Mouse (Mus musculus) kidney, adult 2 months (tissue): ENCODE results near the gene Tm9sf2.

Source experiments
- CTCF ChIP-seq: fragments of 200-500 bp; conservative IDR thresholded peaks from 2 replicates; pipeline ENCODE4 v1.5.1; 2011; ENCODE audit warnings: low read depth, mild to moderate bottlenecking, control low read depth, low read length, moderate library complexity, mixed read lengths; ENCODE audit not compliant: insufficient read depth, insufficient read length
- POLR2A ChIP-seq: fragments of 200-500 bp; IDR thresholded peaks from one replicate; pipeline ENCODE4 v1.6.1; 2011; ENCODE audit warnings: low read depth, low read length, control low read depth

DNA sequence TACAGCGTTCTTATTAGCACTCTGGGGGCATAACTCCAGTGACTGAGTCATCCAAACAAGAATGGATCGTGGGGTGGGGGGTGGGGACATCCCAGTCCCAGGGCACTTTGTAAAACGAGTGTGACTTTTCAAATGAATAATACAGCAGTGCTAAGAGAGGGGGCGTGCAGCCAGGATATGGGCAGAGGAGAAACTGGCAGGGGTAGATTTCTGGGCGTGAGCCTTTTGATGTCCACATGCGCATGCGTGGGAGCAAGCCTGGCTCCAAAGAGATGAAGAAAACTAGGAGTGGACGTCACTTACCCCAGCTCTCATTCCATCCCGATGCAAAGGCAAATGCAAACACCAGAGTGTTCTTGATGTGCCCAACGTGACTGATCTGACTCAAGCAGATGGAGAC, 32.5 kb upstream of the Tm9sf2 start:
- TF ChIP-seq POLR2A (no peak), CTCF (no peak)
